Mouse (Mus musculus) stomach, embryonic 16.5 days (tissue): Measurements from ENCODE around the gene Tex9. TPM values are rescaled to one million over a fixed set of nuclear protein-coding genes. Genes with fewer than 3 reads are reported as not detected.

Experiments used
- ATAC-seq: fragments of 200-750 bp; cut with Nextera tagmentation; 2 replicates; pipeline ENCODE4 v1.8.0; 2017; ENCODE audit warnings: moderate number of reproducible peaks, moderate TSS enrichment; ENCODE audit not compliant: insufficient read depth, low FRiP score
- H3K27ac ChIP-seq: fragments of 300-500 bp; sonication (generic); 2 replicates; pipeline ENCODE4 v1.5.1; 2014; ENCODE audit warnings: low read length
- H3K27me3 ChIP-seq: fragments of 300-500 bp; sonication (generic); 2 replicates; pipeline ENCODE4 v1.6.1; 2014; ENCODE audit warnings: low read length, control low read depth, mixed read lengths; ENCODE audit not compliant: control insufficient read depth, insufficient read depth
- H3K36me3 ChIP-seq: fragments of 300-500 bp; sonication (generic); 2 replicates; pipeline ENCODE4 v1.6.1; 2014; ENCODE audit warnings: low read length; ENCODE audit not compliant: control insufficient read depth, insufficient read depth
- H3K4me1 ChIP-seq: fragments of 300-500 bp; sonication (generic); 2 replicates; pipeline ENCODE4 v1.6.1; 2014; ENCODE audit warnings: low read length, control low read depth, mixed read lengths; ENCODE audit not compliant: control insufficient read depth, insufficient read depth
- H3K4me2 ChIP-seq: fragments of 300-500 bp; sonication (generic); 2 replicates; pipeline ENCODE4 v1.6.1; 2014; ENCODE audit warnings: low read depth, low read length, mixed read lengths
- H3K4me3 ChIP-seq: fragments of 300-500 bp; sonication (generic); replicated peaks from 2 replicates; pipeline ENCODE4 v1.5.1; 2014; ENCODE audit warnings: mild to moderate bottlenecking, low read length
- H3K9ac ChIP-seq: fragments of 300-500 bp; sonication (generic); 2 replicates; pipeline ENCODE4 v1.6.1; 2014; ENCODE audit warnings: low read length
- H3K9me3 ChIP-seq: fragments of 300-500 bp; sonication (generic); replicated peaks from 2 replicates; pipeline ENCODE4 v1.6.1; 2016; ENCODE audit warnings: low read length, control low read depth; ENCODE audit not compliant: control insufficient read depth
- WGBS: fragments of 180-500 bp; shearing (Covaris S2); extraction: QIAGEN DNeasy Blood & Tissue Kit; methylation state at CpG from one replicate; pipeline ENCODE4 v1.1.7; 2014; 5-methylcytosine and 5-hydroxymethylcytosine counted together
- polyA plus RNA-seq: library from polyadenylated mRNA; unstranded; fragments of >200 nt; fragmentation: Nextera tagmentation; extraction: Ambion mirVana; gene quantifications from 2 replicates; pipeline ENCODE4 v1.2.1, GENCODE M21; 2015

Gene Tex9
- 18.6 and 19.2 TPM in 2 replicates for polyA plus RNA-seq

GRCm38 (mm10) chr9:72492194-72492565 is at the start of gene Tex9:
Gene Tex9 (minus strand): TSS chr9:72492212.
- Histone ChIP-seq H3K27me3 (no peaks in the 10 kb centered on the region), H3K9ac (peak within 1 kb of the TSS; percentile 85), H3K36me3 (no peaks in the 10 kb centered on the region), H3K4me2 (peak within 1 kb of the TSS; percentile 81), H3K27ac (peak within 1 kb of the TSS; percentile 83), H3K4me1 (peaks cover 6% of the 10 kb centered on the region), H3K9me3 (no peaks in the 10 kb centered on the region), H3K4me3 (peak within 1 kb of the TSS; percentile 85)
- WGBS, result 7% methylated on average over 6 of the region's 6 CpGs
- ATAC-seq, result peak; percentile 16; the same call in 1 of the 2 replicates

DNA sequence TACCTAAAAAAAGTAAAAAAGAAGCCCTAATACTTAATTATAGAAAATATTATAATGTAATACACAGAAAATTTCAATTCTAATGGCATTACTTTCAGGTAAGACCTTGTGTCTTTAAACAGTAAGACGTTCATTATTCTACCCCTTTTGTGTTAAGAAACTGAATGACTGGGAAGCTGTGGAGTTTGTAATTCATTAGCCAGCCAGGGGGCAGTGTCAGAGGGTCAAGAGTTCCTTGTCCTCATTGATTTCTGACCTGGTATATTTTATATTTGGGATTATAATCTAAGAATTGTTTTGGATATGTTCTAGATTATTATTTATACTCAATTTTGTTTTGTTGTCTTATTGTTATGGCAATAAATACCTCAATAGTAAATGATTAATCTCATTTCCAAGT is 45.1 kb upstream of the Tex9 start:
- Histone ChIP-seq H3K9ac (no peak overlapping the region), H3K4me1 (no peaks in the 10 kb centered on the region), H3K27ac (no peak overlapping the region), H3K27me3 (no peaks in the 10 kb centered on the region), H3K4me3 (no peak overlapping the region), H3K9me3 (no peaks in the 10 kb centered on the region), H3K4me2 (no peak overlapping the region), H3K36me3 (0 out of 2 replicates have a peak, but pooled peaks cover 2% of the 10 kb centered on the region)
- WGBS, result 57% methylated on average over 1 of the region's 1 CpGs
- no peak for ATAC-seq

- no peak overlapping the region for H3K4me3 ChIP-seq
- 0 out of 2 replicates have a peak, but pooled peaks cover 2% of the 10 kb centered on the region for H3K36me3 ChIP-seq
- H3K4me2 ChIP-seq, result no peak overlapping the region
- H3K4me1 ChIP-seq, result peaks cover 8% of the 10 kb centered on the region
- H3K9ac ChIP-seq, result no peak overlapping the region
- ATAC-seq, result no peak
- H3K27me3 ChIP-seq, result no peaks in the 10 kb centered on the region
- WGBS, result 66% methylated on average over 3 of the region's 3 CpGs
- H3K27ac ChIP-seq, result no peak overlapping the region
- no peaks in the 10 kb centered on the region for H3K9me3 ChIP-seq
These were observed 43.4 kb upstream of the Tex9 start for GRCm38 (mm10) chr9:72535394-72535793.

- Histone ChIP-seq H3K4me3 (no peak overlapping the region), H3K9me3 (no peaks in the 10 kb centered on the region), H3K27ac (no peak overlapping the region), H3K9ac (no peak overlapping the region), H3K27me3 (no peaks in the 10 kb centered on the region), H3K4me2 (no peak overlapping the region), H3K4me1 (peaks cover 8% of the 10 kb centered on the region), H3K36me3 (no peaks in the 10 kb centered on the region)
- WGBS, result 75% methylated on average over 2 of the region's 2 CpGs
- no peak for ATAC-seq
These were observed 43.0 kb upstream of the Tex9 start for GRCm38 (mm10) chr9:72534985-72535384.

DNA sequence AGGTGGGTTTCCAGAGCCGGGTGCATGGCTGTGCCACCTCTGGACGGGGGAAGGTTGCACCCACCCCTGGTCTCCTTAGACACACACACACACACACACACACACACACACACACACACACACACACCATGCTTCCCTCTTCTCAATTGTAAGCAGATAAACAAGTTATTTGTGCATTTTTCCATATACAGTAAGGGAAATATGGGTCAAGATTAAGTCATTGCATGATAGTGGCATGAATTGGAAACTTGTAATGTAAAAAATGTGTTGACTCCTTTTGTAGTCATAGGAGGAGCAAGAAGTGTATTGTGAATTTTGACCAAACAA is 41.0 kb upstream of the Tex9 start:
- peaks cover 8% of the 10 kb centered on the region for H3K4me1 ChIP-seq
- WGBS, result 0% methylated on average over 2 of the region's 2 CpGs
- no peaks in the 10 kb centered on the region for H3K36me3 ChIP-seq
- peak overlapping the region; percentile 97 for H3K4me3 ChIP-seq
- no peak for ATAC-seq
- H3K9me3 ChIP-seq, result no peaks in the 10 kb centered on the region
- H3K27me3 ChIP-seq, result no peaks in the 10 kb centered on the region
- peak overlapping the region; percentile 73 for H3K4me2 ChIP-seq
- peak overlapping the region; percentile 99 for H3K9ac ChIP-seq
- H3K27ac ChIP-seq, result peak overlapping the region; percentile 97

- Histone ChIP-seq H3K27ac (peak overlapping the region; percentile 97), H3K27me3 (no peaks in the 10 kb centered on the region), H3K4me3 (peak overlapping the region; percentile 97), H3K4me2 (peak overlapping the region; percentile 73), H3K9ac (peak overlapping the region; percentile 99), H3K4me1 (peaks cover 8% of the 10 kb centered on the region), H3K9me3 (no peaks in the 10 kb centered on the region), H3K36me3 (no peaks in the 10 kb centered on the region)
- peak; percentile 18; the same call in 1 of the 2 replicates for ATAC-seq
- WGBS, result under 1% methylated on average over 55 of the region's 55 CpGs
These were observed 40.5 kb upstream of the Tex9 start for GRCm38 (mm10) chr9:72532381-72533088.

- H3K4me3 ChIP-seq, result peak within 1 kb of the TSS; percentile 97
- peak within 1 kb of the TSS; percentile 97 for H3K27ac ChIP-seq
- no peaks in the 10 kb centered on the region for H3K27me3 ChIP-seq
- H3K36me3 ChIP-seq, result no peaks in the 10 kb centered on the region
- H3K4me2 ChIP-seq, result peak within 1 kb of the TSS; percentile 73
- ATAC-seq, result peak; percentile 90
- WGBS, result under 1% methylated on average over 45 of the region's 63 CpGs
- peak within 1 kb of the TSS; percentile 99 for H3K9ac ChIP-seq
- peaks cover 8% of the 10 kb centered on the region for H3K4me1 ChIP-seq
- H3K9me3 ChIP-seq, result no peaks in the 10 kb centered on the region
These were observed 40.0 kb upstream of the Tex9 start, which contains the start of gene Rfx7 for GRCm38 (mm10) chr9:72531996-72532380. Gene Rfx7 (plus strand): TSS chr9:72532240.

GRCm38 (mm10) chr9:72531291-72531995 is 39.4 kb upstream of the Tex9 start:
- WGBS, result 1% methylated on average over 35 of the region's 35 CpGs

GRCm38 (mm10) chr9:72530824-72531223 is 38.8 kb upstream of the Tex9 start:
- peak overlapping the region; percentile 97 for H3K27ac ChIP-seq
- H3K4me3 ChIP-seq, result peak overlapping the region; percentile 97
- ATAC-seq, result peak; percentile 26
- no peaks in the 10 kb centered on the region for H3K36me3 ChIP-seq
- peak overlapping the region; percentile 99 for H3K9ac ChIP-seq
- peak overlapping the region; percentile 73 for H3K4me2 ChIP-seq
- WGBS, result 26% methylated on average over 4 of the region's 4 CpGs
- peaks cover 8% of the 10 kb centered on the region for H3K4me1 ChIP-seq
- H3K27me3 ChIP-seq, result no peaks in the 10 kb centered on the region
- no peaks in the 10 kb centered on the region for H3K9me3 ChIP-seq

More at GRCm38 (mm10) chr9:72531291-72531995, 39.4 kb upstream of the Tex9 start:
- Histone ChIP-seq H3K27ac (peak overlapping the region; percentile 97), H3K36me3 (no peaks in the 10 kb centered on the region), H3K4me2 (peak overlapping the region; percentile 73), H3K9me3 (no peaks in the 10 kb centered on the region), H3K9ac (peak overlapping the region; percentile 99), H3K4me1 (peaks cover 8% of the 10 kb centered on the region), H3K4me3 (peak overlapping the region; percentile 97), H3K27me3 (no peaks in the 10 kb centered on the region)
- ATAC-seq, result peak; percentile 86
